Mouse (Mus musculus): ENCODE measurements around the gene Abcg1. TPM values are rescaled to one million over a fixed set of nuclear protein-coding genes. Genes with fewer than 3 reads are reported as not detected.

The Abcg1 gene
- total and polyA plus RNA-seq, 3 experiments: 2.2 to 4.6 (median 2.2) TPM

GRCm38 (mm10) chr17:31024782-31025125 lies 32.7 kb upstream of the Abcg1 start:
- in situ Hi-C loops (cut with MboI; ENCODE audit: low pct_ligation_motif_present, low pct_unique_long_range_greater_than_20kb, low sequenced_read_pairs): loop anchor here (10.0 to 25.0 kb wide), 3 partner anchors 50 to 463 kb away; no protein-coding TSS in a partner anchor
- dilution Hi-C loops (cut with MboI; ENCODE audit: extremely low pct_ligation_motif_present, extremely low pct_unique_long_range_greater_than_20kb, low sequenced_read_pairs): no loop called here
- H3K27ac ChIP-seq (ENCODE audit: insufficient read depth, low read depth): no peak overlapping the region

GRCm38 (mm10) chr17:31026986-31027385 lies 30.5 kb upstream of the Abcg1 start:
- Histone ChIP-seq H3K9me3 (replicated peaks; ENCODE audit: low read length) (peaks cover 10% of the 10 kb centered on the region), H3K27ac (ENCODE audit: insufficient read depth, low read depth) (no peak overlapping the region), H3K4me1 (ENCODE audit: control insufficient read depth in 1 of 2, insufficient read depth in 2 of 2) (no peaks in the 10 kb centered on the region), H3K9ac (ENCODE audit: insufficient read depth, low read depth) (no peak overlapping the region), H3K27me3 (replicated peaks) (no peaks in the 10 kb centered on the region), H3K4me3 (replicated peaks in 1 of 3; ENCODE audit: low read depth in 2 of 3, low read length in 2 of 3, poor library complexity in 1 of 3) (no peak overlapping the region), H3K4me2 (ENCODE audit: insufficient read depth, low read depth, poor library complexity, severe bottlenecking) (no peak overlapping the region), H3K79me2 (replicated peaks; ENCODE audit: control insufficient read depth, extremely low read depth, insufficient read depth, poor library complexity, severe bottlenecking) (no peaks in the 10 kb centered on the region), H3K36me3 (replicated peaks in 1 of 2; ENCODE audit: control insufficient read depth in 1 of 2, insufficient read depth in 1 of 2, low read length in 1 of 2) (no peaks in the 10 kb centered on the region)
- no peak for DNase-seq (ENCODE audit: extremely low read depth)
- in situ Hi-C loops (cut with MboI; ENCODE audit: low pct_ligation_motif_present, low pct_unique_long_range_greater_than_20kb, low sequenced_read_pairs): loop anchor here (10.0 kb wide), 1 partner anchor 48 kb away; no protein-coding TSS in a partner anchor
- TF ChIP-seq BHLHE40 (IDR thresholded peaks at IDR 0.05; ENCODE audit: low read depth, low read length) (no peak), SMC3 (IDR thresholded peaks at IDR 0.05; ENCODE audit: low read depth, low read length) (no peak), ZC3H11A (IDR thresholded peaks at IDR 0.05; ENCODE audit: low read depth, low read length) (no peak), NELFE (IDR thresholded peaks at IDR 0.05; ENCODE audit: low read depth, low read length) (no peak), ZMIZ1 (IDR thresholded peaks at IDR 0.05; ENCODE audit: low read depth, low read length) (no peak), CHD1 (IDR thresholded peaks at IDR 0.05; ENCODE audit: low read depth, low read length) (no peak), POLR2A (IDR thresholded peaks at IDR 0.05; ENCODE audit: low read depth, low read length) (no peak), USF2 (conservative IDR thresholded peaks at IDR 0.05; ENCODE audit: low read depth, low read length) (no peak), JUN (IDR thresholded peaks at IDR 0.05; ENCODE audit: insufficient read depth, low read depth, low read length) (no peak), MXI1 (IDR thresholded peaks at IDR 0.05; ENCODE audit: low read depth, low read length) (no peak), TBP (conservative IDR thresholded peaks at IDR 0.05; ENCODE audit: low read depth, low read length) (no peak), ELF1 (IDR thresholded peaks at IDR 0.05; ENCODE audit: low read depth, low read length) (no peak), PAX5 (IDR thresholded peaks at IDR 0.05; ENCODE audit: low read length) (no peak)
- dilution Hi-C loops (cut with MboI; ENCODE audit: extremely low pct_ligation_motif_present, extremely low pct_unique_long_range_greater_than_20kb, low sequenced_read_pairs): no loop called here

More at GRCm38 (mm10) chr17:31024782-31025125, 32.7 kb upstream of the Abcg1 start:
- Histone ChIP-seq H3K27me3 (replicated peaks) (no peaks in the 10 kb centered on the region), H3K9ac (ENCODE audit: insufficient read depth, low read depth) (no peak overlapping the region), H3K4me3 (replicated peaks in 1 of 3; ENCODE audit: low read depth in 2 of 3, low read length in 2 of 3, poor library complexity in 1 of 3) (no peak overlapping the region), H3K4me2 (ENCODE audit: insufficient read depth, low read depth, poor library complexity, severe bottlenecking) (no peak overlapping the region), H3K9me3 (replicated peaks; ENCODE audit: low read length) (peaks cover 3% of the 10 kb centered on the region), H3K36me3 (replicated peaks in 1 of 2; ENCODE audit: control insufficient read depth in 1 of 2, insufficient read depth in 1 of 2, low read length in 1 of 2) (no peaks in the 10 kb centered on the region), H3K4me1 (ENCODE audit: control insufficient read depth in 1 of 2, insufficient read depth in 2 of 2) (no peaks in the 10 kb centered on the region), H3K79me2 (replicated peaks; ENCODE audit: control insufficient read depth, extremely low read depth, insufficient read depth, poor library complexity, severe bottlenecking) (no peaks in the 10 kb centered on the region)
- DNase-seq (ENCODE audit: extremely low read depth): no peak
- TF ChIP-seq USF2 (conservative IDR thresholded peaks at IDR 0.05; ENCODE audit: low read depth, low read length) (no peak), MYC (IDR thresholded peaks at IDR 0.05; ENCODE audit: low read depth, low read length) (no peak), ZKSCAN1 (IDR thresholded peaks at IDR 0.05; ENCODE audit: borderline replicate concordance, low read depth, low read length) (no peak), EP300 (IDR thresholded peaks at IDR 0.05; ENCODE audit: low read length) (no peak), JUND (conservative IDR thresholded peaks at IDR 0.05; ENCODE audit: low read depth, low read length) (no peak), RCOR1 (conservative IDR thresholded peaks at IDR 0.05; ENCODE audit: low read depth, low read length) (no peak), SIN3A (IDR thresholded peaks at IDR 0.05; ENCODE audit: low read length) (no peak), TBP (conservative IDR thresholded peaks at IDR 0.05; ENCODE audit: low read depth, low read length) (no peak), ZC3H11A (IDR thresholded peaks at IDR 0.05; ENCODE audit: low read depth, low read length) (no peak), POLR2A (IDR thresholded peaks at IDR 0.05; ENCODE audit: low read depth, low read length) (no peak), MAZ (IDR thresholded peaks at IDR 0.05; ENCODE audit: low read depth, low read length) (no peak), ZMIZ1 (IDR thresholded peaks at IDR 0.05; ENCODE audit: low read depth, low read length) (no peak), RAD21 (IDR thresholded peaks at IDR 0.05; ENCODE audit: low read depth, low read length) (no peak), CHD1 (IDR thresholded peaks at IDR 0.05; ENCODE audit: low read depth, low read length) (no peak), E2F4 (IDR thresholded peaks at IDR 0.05; ENCODE audit: insufficient replicate concordance, low read depth, low read length) (no peak)

Measured in CH12.LX (cell line).